Mouse (Mus musculus) liver, adult 2 months (tissue): ENCODE measurements around the gene Tmem108.

Experiments
- CTCF ChIP-seq: fragments of 200-500 bp; IDR thresholded peaks from 2 replicates; pipeline ENCODE4 v1.5.1; 2011; ENCODE audit warnings: low read depth, low read length, control low read depth
- POLR2A ChIP-seq: fragments of 200-500 bp; IDR thresholded peaks from 2 replicates; pipeline ENCODE4 v1.6.1; 2011; ENCODE audit warnings: low read length, control low read depth; ENCODE audit not compliant: insufficient read depth; ENCODE audit errors: extremely low read depth

DNA sequence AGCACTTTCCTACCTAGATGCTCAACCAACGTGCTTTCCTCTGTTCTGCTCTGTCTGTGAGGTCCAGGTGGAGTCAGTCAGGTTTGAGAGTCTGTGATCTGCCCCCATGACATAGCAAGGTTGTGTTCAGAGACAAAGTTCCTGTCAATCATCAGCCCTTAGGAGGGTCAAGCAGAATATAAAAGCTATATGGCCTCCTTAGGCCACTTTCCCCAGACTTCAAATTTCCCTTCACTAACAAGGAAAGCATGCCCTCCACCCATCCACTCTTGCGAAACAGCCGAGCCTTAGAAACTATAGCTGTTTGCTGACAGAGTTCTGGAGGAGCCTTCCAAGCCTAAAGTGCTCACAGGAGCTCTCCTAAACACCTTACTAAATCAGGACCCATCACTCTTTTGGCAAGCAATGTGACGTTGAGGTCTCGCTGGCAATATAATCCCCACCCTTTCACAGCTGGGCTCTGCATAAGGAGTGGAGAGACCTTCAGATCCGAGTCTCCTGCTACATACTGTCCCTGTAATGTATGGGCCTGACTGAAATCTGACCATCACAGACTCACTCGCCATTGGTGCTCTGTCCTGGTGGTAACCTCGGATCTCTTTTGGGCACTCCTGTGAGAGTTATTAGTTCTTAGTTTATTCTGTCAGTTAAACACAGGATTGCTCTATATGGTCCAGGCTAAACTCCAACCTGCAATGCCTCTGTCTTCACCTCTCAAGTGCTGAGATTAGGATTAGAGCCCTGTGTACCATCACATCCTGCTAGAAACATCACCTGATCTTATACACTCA is 54.4 kb downstream of the Tmem108 start:
- no peak for TF ChIP-seq POLR2A
- no peak for TF ChIP-seq CTCF
